Mouse (Mus musculus): ENCODE results near the gene Poc1b. TPM values are rescaled to one million over a fixed set of nuclear protein-coding genes. Genes with fewer than 3 reads are reported as not detected.

Gene Poc1b
- 7.1 and 7.8 TPM in 2 replicates for polyA plus RNA-seq (2012; rRNA removed)

DNA sequence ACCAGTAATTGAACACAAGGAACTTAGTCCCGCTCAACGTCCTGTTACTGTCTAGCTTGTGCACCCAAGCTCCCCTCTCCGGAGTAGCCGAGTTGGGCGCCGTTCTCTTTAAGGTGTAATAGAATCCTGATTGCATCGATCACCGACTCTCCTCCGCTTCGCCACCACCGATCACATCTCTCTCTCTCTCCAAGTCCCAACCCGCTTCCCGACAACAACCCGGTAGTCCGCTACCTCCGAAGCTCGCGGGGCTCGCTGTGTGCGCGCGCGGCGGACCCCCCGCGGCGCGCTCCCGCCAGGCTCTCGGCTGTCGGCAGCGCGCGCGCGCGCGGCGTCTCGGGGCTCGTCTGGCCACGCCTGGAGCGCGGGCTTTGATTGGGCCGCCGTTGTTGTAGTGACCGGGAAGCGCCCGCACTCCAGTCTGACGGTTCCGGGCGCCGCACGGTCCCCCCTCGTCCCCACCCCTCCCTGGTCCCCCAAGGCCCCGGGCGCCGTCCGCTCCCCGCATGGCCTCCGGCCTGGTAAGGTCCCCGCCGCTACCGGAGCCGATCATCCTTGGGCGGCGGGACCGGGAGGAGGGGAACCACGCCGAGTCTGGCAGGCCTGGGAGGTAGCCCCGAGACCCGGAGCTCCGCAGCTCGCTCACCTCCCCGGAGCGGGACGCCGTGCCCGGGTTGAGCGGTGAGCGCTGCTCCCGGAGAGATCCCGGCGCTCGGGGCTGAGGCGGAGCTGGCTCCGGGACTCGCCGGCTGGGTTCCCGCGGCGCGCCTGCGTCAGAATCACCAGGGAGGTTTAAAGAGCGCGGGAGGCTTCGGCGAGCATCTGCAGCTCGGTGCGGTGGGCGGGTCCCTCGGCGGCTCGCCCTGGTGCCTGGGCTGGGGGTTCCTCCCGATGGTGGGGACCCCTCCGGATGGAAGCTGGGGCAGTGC is at the start of gene Poc1b:
Gene Poc1b, plus strand, starts transcription at position 334 of the 929 bp plus-strand sequence.

DNA sequence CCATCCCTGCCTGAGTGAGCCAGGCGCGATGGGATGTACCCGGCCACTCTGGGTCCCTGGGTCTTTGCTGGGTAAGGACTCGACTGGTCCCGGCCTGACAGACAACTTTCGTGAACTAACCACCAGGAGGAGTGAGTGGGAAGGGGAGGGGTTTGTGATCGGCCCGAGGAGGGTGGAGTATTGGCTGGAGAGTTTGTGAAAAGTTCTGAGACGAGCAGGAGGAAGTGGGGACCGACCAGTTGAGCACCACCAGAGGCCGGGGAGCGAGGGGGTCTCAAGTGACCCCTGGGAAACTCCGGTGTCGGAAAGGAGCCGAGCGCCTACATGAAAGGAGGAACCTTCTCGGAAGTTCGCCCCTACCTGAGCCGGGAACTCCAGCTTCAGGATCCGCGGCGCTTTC is 1.1 kb downstream of the Poc1b start, which contains the start of gene Galnt4:
Gene Galnt4, plus strand, starts transcription at position 196 of the 400 bp plus-strand sequence.

GRCm38 (mm10) chr10:99126225-99126624 is 19.4 kb downstream of the Poc1b start, which contains the start of gene Phxr2:
Gene Phxr2, minus strand, starts transcription at chr10:99126325.

Other genes starting within 250 kb of the Poc1b start
- 18.7 and 20.8 TPM in 2 replicates for gene Atp2b1, start 192.6 kb upstream of the Poc1b start, polyA plus RNA-seq (2012; rRNA removed)
- 14.3 and 14.5 TPM in 2 replicates for gene Galnt4, start 1.1 kb downstream of the Poc1b start, polyA plus RNA-seq (2012; rRNA removed)
- not detected in 2 replicates for gene Phxr2, start 19.3 kb downstream of the Poc1b start, polyA plus RNA-seq (2012; rRNA removed)
- 70.2 and 86.7 TPM in 2 replicates for gene Dusp6, start 156.2 kb downstream of the Poc1b start, polyA plus RNA-seq (2012; rRNA removed)

Measured in colon, adult 2 months (tissue).